Mouse (Mus musculus): ENCODE results near the gene Unc5c. TPM values are rescaled to one million over a fixed set of nuclear protein-coding genes. Genes with fewer than 3 reads are reported as not detected.

The Unc5c gene
- polyA plus RNA-seq, 1 experiment from 2014 or later = 7.0 TPM

- Histone ChIP-seq H3K4me3 (ENCODE audit: low read depth, low read length) (no peak overlapping the region), H3K4me2 (no peak overlapping the region), H3K27me3 (replicated peaks; ENCODE audit: control insufficient read depth, insufficient read depth, low read length) (no peaks in the 10 kb centered on the region), H3K9ac (ENCODE audit: low read depth, low read length) (no peak overlapping the region), H3K27ac (ENCODE audit: low read depth, low read length) (no peak overlapping the region), H3K36me3 (ENCODE audit: control insufficient read depth, insufficient read depth, low read length) (no peaks in the 10 kb centered on the region), H3K4me1 (replicated peaks; ENCODE audit: control insufficient read depth, insufficient read depth, low read length) (no peaks in the 10 kb centered on the region), H3K9me3 (ENCODE audit: control insufficient read depth, low read length) (no peaks in the 10 kb centered on the region)
- DNase-seq (ENCODE audit: low spot score) = no peak
- WGBS = 66% methylated on average over 7 of the region's 7 CpGs
- no peak for ATAC-seq (replicated peaks; ENCODE audit: low FRiP score)
Measured at GRCm38 (mm10) chr3:141810944-141811343, 345.9 kb downstream of the Unc5c start.

- Histone ChIP-seq H3K9ac (ENCODE audit: low read depth, low read length) (no peak overlapping the region), H3K27ac (ENCODE audit: low read depth, low read length) (no peak overlapping the region), H3K27me3 (replicated peaks; ENCODE audit: control insufficient read depth, insufficient read depth, low read length) (no peaks in the 10 kb centered on the region), H3K4me3 (ENCODE audit: low read depth, low read length) (no peak overlapping the region), H3K4me1 (replicated peaks; ENCODE audit: control insufficient read depth, insufficient read depth, low read length) (no peaks in the 10 kb centered on the region), H3K4me2 (no peak overlapping the region), H3K36me3 (ENCODE audit: control insufficient read depth, insufficient read depth, low read length) (no peaks in the 10 kb centered on the region), H3K9me3 (ENCODE audit: control insufficient read depth, low read length) (no peaks in the 10 kb centered on the region)
- 27% methylated on average over 2 of the region's 2 CpGs for WGBS
- DNase-seq (ENCODE audit: low spot score) (peak; percentile 34), ATAC-seq (replicated peaks; ENCODE audit: low FRiP score) (no peak)
Measured at GRCm38 (mm10) chr3:141811348-141811747, 346.3 kb downstream of the Unc5c start.

GRCm38 (mm10) chr3:141814776-141815175 is 349.8 kb downstream of the Unc5c start:
- H3K27me3 ChIP-seq (replicated peaks; ENCODE audit: control insufficient read depth, insufficient read depth, low read length) = no peaks in the 10 kb centered on the region
- ATAC-seq (replicated peaks; ENCODE audit: low FRiP score) (no peak), DNase-seq (ENCODE audit: low spot score) (no peak)
- no peaks in the 10 kb centered on the region for H3K4me1 ChIP-seq (replicated peaks; ENCODE audit: control insufficient read depth, insufficient read depth, low read length)
- 81% methylated on average over 1 of the region's 1 CpGs for WGBS
- no peak overlapping the region for H3K9ac ChIP-seq (ENCODE audit: low read depth, low read length)
- no peaks in the 10 kb centered on the region for H3K9me3 ChIP-seq (ENCODE audit: control insufficient read depth, low read length)
- H3K4me2 ChIP-seq = no peak overlapping the region
- H3K4me3 ChIP-seq (ENCODE audit: low read depth, low read length) = no peak overlapping the region
- H3K27ac ChIP-seq (ENCODE audit: low read depth, low read length) = no peak overlapping the region
- H3K36me3 ChIP-seq (ENCODE audit: control insufficient read depth, insufficient read depth, low read length) = no peaks in the 10 kb centered on the region

GRCm38 (mm10) chr3:141818615-141819312 is 353.7 kb downstream of the Unc5c start:
- Histone ChIP-seq H3K4me2 (no peak overlapping the region), H3K4me1 (replicated peaks; ENCODE audit: control insufficient read depth, insufficient read depth, low read length) (no peaks in the 10 kb centered on the region), H3K27ac (ENCODE audit: low read depth, low read length) (no peak overlapping the region), H3K4me3 (ENCODE audit: low read depth, low read length) (no peak overlapping the region), H3K9ac (ENCODE audit: low read depth, low read length) (no peak overlapping the region), H3K27me3 (replicated peaks; ENCODE audit: control insufficient read depth, insufficient read depth, low read length) (no peaks in the 10 kb centered on the region), H3K9me3 (ENCODE audit: control insufficient read depth, low read length) (no peaks in the 10 kb centered on the region), H3K36me3 (ENCODE audit: control insufficient read depth, insufficient read depth, low read length) (no peaks in the 10 kb centered on the region)
- WGBS = 55% methylated on average over 3 of the region's 3 CpGs
- ATAC-seq (replicated peaks; ENCODE audit: low FRiP score) (no peak), DNase-seq (ENCODE audit: low spot score) (no peak)

- DNase-seq (ENCODE audit: low spot score) (no peak), ATAC-seq (replicated peaks; ENCODE audit: low FRiP score) (no peak)
- H3K27me3 ChIP-seq (replicated peaks; ENCODE audit: control insufficient read depth, insufficient read depth, low read length) = no peaks in the 10 kb centered on the region
- WGBS = 52% methylated on average over 13 of the region's 13 CpGs
- no peak overlapping the region for H3K4me3 ChIP-seq (ENCODE audit: low read depth, low read length)
- H3K27ac ChIP-seq (ENCODE audit: low read depth, low read length) = no peak overlapping the region
- H3K9me3 ChIP-seq (ENCODE audit: control insufficient read depth, low read length) = no peaks in the 10 kb centered on the region
- H3K36me3 ChIP-seq (ENCODE audit: control insufficient read depth, insufficient read depth, low read length) = no peaks in the 10 kb centered on the region
- H3K4me2 ChIP-seq = no peak overlapping the region
- H3K4me1 ChIP-seq (replicated peaks; ENCODE audit: control insufficient read depth, insufficient read depth, low read length) = no peaks in the 10 kb centered on the region
- H3K9ac ChIP-seq (ENCODE audit: low read depth, low read length) = no peak overlapping the region
Measured at GRCm38 (mm10) chr3:141819331-141819941, 354.4 kb downstream of the Unc5c start.

GRCm38 (mm10) chr3:141828301-141828700 is 363.3 kb downstream of the Unc5c start:
- H3K9ac ChIP-seq (ENCODE audit: low read depth, low read length) = no peak overlapping the region
- no peak overlapping the region for H3K4me3 ChIP-seq (ENCODE audit: low read depth, low read length)
- WGBS = 78% methylated on average over 5 of the region's 5 CpGs
- no peak overlapping the region for H3K4me2 ChIP-seq
- DNase-seq (ENCODE audit: low spot score) = no peak
- H3K4me1 ChIP-seq (replicated peaks; ENCODE audit: control insufficient read depth, insufficient read depth, low read length) = no peaks in the 10 kb centered on the region
- H3K27me3 ChIP-seq (replicated peaks; ENCODE audit: control insufficient read depth, insufficient read depth, low read length) = no peaks in the 10 kb centered on the region
- no peak for ATAC-seq (replicated peaks; ENCODE audit: low FRiP score)
- no peaks in the 10 kb centered on the region for H3K36me3 ChIP-seq (ENCODE audit: control insufficient read depth, insufficient read depth, low read length)
- no peaks in the 10 kb centered on the region for H3K9me3 ChIP-seq (ENCODE audit: control insufficient read depth, low read length)
- no peak overlapping the region for H3K27ac ChIP-seq (ENCODE audit: low read depth, low read length)

GRCm38 (mm10) chr3:141831135-141831534 is 366.1 kb downstream of the Unc5c start:
- WGBS = 25% methylated on average over 3 of the region's 3 CpGs

GRCm38 (mm10) chr3:141838864-141839263 is 373.8 kb downstream of the Unc5c start:
- no peak for ATAC-seq (replicated peaks; ENCODE audit: low FRiP score)
- Histone ChIP-seq H3K9me3 (ENCODE audit: control insufficient read depth, low read length) (no peaks in the 10 kb centered on the region), H3K9ac (ENCODE audit: low read depth, low read length) (no peak overlapping the region), H3K4me2 (no peak overlapping the region), H3K36me3 (ENCODE audit: control insufficient read depth, insufficient read depth, low read length) (no peaks in the 10 kb centered on the region), H3K4me3 (ENCODE audit: low read depth, low read length) (no peak overlapping the region), H3K27me3 (replicated peaks; ENCODE audit: control insufficient read depth, insufficient read depth, low read length) (no peaks in the 10 kb centered on the region), H3K4me1 (replicated peaks; ENCODE audit: control insufficient read depth, insufficient read depth, low read length) (no peaks in the 10 kb centered on the region), H3K27ac (ENCODE audit: low read depth, low read length) (no peak overlapping the region)
- WGBS = 38% methylated on average over 7 of the region's 7 CpGs
- no peak for DNase-seq (ENCODE audit: low spot score)

More at GRCm38 (mm10) chr3:141831135-141831534, 366.1 kb downstream of the Unc5c start:
- no peak overlapping the region for H3K27ac ChIP-seq (ENCODE audit: low read depth, low read length)
- no peak overlapping the region for H3K4me3 ChIP-seq (ENCODE audit: low read depth, low read length)
- H3K4me1 ChIP-seq (replicated peaks; ENCODE audit: control insufficient read depth, insufficient read depth, low read length) = no peaks in the 10 kb centered on the region
- DNase-seq (ENCODE audit: low spot score) = no peak
- H3K27me3 ChIP-seq (replicated peaks; ENCODE audit: control insufficient read depth, insufficient read depth, low read length) = no peaks in the 10 kb centered on the region
- H3K9ac ChIP-seq (ENCODE audit: low read depth, low read length) = no peak overlapping the region
- no peak for ATAC-seq (replicated peaks; ENCODE audit: low FRiP score)
- no peaks in the 10 kb centered on the region for H3K9me3 ChIP-seq (ENCODE audit: control insufficient read depth, low read length)
- H3K36me3 ChIP-seq (ENCODE audit: control insufficient read depth, insufficient read depth, low read length) = no peaks in the 10 kb centered on the region
- H3K4me2 ChIP-seq = no peak overlapping the region

- no peak overlapping the region for H3K9ac ChIP-seq (ENCODE audit: low read depth, low read length)
- H3K9me3 ChIP-seq (ENCODE audit: control insufficient read depth, low read length) = no peaks in the 10 kb centered on the region
- H3K4me3 ChIP-seq (ENCODE audit: low read depth, low read length) = no peak overlapping the region
- H3K27ac ChIP-seq (ENCODE audit: low read depth, low read length) = no peak overlapping the region
- 77% methylated on average over 1 of the region's 1 CpGs for WGBS
- no peak for DNase-seq (ENCODE audit: low spot score)
- no peak for ATAC-seq (replicated peaks; ENCODE audit: low FRiP score)
- H3K4me1 ChIP-seq (replicated peaks; ENCODE audit: control insufficient read depth, insufficient read depth, low read length) = no peaks in the 10 kb centered on the region
- H3K27me3 ChIP-seq (replicated peaks; ENCODE audit: control insufficient read depth, insufficient read depth, low read length) = no peaks in the 10 kb centered on the region
- no peaks in the 10 kb centered on the region for H3K36me3 ChIP-seq (ENCODE audit: control insufficient read depth, insufficient read depth, low read length)
- H3K4me2 ChIP-seq = no peak overlapping the region
Measured at GRCm38 (mm10) chr3:141849206-141849605, 384.2 kb downstream of the Unc5c start.

Measured in liver, embryonic 11.5 days (tissue).